Mouse (Mus musculus): ENCODE measurements around the gene 4430402I18Rik.
A peak's percentile ranks its signal among the peaks of the same experiment; 100 is the strongest.
"Not testable (repeated sequence)": the region's sequence is repeated elsewhere in the genome, so short reads cannot be mapped to it uniquely, and the experiment has no call there.

The 4430402I18Rik gene

GRCm38 (mm10) chr19:28967652-28968051 lies at the start of gene 4430402I18Rik:
TSS of gene 4430402I18Rik (minus strand) at chr19:28967800.
- no peak for DNase-seq (ENCODE audit: low read depth)

GRCm38 (mm10) chr19:29016786-29017185 lies 49.2 kb upstream of the 4430402I18Rik start:
- no peak for DNase-seq (ENCODE audit: low read depth)

GRCm38 (mm10) chr19:29016204-29016765 lies 48.7 kb upstream of the 4430402I18Rik start:
- DNase-seq (ENCODE audit: low read depth), result no peak

GRCm38 (mm10) chr19:29015410-29016203 lies 48.0 kb upstream of the 4430402I18Rik start:
- no peak for DNase-seq (ENCODE audit: low read depth)

- no peak for DNase-seq (ENCODE audit: low read depth)
Measured at GRCm38 (mm10) chr19:29014466-29015055, 47.0 kb upstream of the 4430402I18Rik start.

- no peak for DNase-seq (ENCODE audit: low read depth)
Measured at GRCm38 (mm10) chr19:29011355-29011990, 43.9 kb upstream of the 4430402I18Rik start.

GRCm38 (mm10) chr19:29009046-29009445 lies 41.4 kb upstream of the 4430402I18Rik start:
- DNase-seq (ENCODE audit: low read depth), result no peak

- DNase-seq (ENCODE audit: low read depth), result no peak
Measured at GRCm38 (mm10) chr19:29008069-29008706, 40.6 kb upstream of the 4430402I18Rik start.

GRCm38 (mm10) chr19:29000321-29000720 lies 32.7 kb upstream of the 4430402I18Rik start:
- DNase-seq (ENCODE audit: low read depth), result not testable (repeated sequence)

- DNase-seq (ENCODE audit: low read depth), result no peak
Measured at GRCm38 (mm10) chr19:28997976-28998630, 30.5 kb upstream of the 4430402I18Rik start.

- DNase-seq (ENCODE audit: low read depth), result no peak
Measured at GRCm38 (mm10) chr19:28995366-28995765, 27.8 kb upstream of the 4430402I18Rik start.

GRCm38 (mm10) chr19:28994870-28995269 lies 27.3 kb upstream of the 4430402I18Rik start:
- peak; percentile 55 for DNase-seq (ENCODE audit: low read depth)

GRCm38 (mm10) chr19:28991391-28991790 lies 23.8 kb upstream of the 4430402I18Rik start:
- peak; percentile 34 for DNase-seq (ENCODE audit: low read depth)

- peak; percentile 64 for DNase-seq (ENCODE audit: low read depth)
Measured at GRCm38 (mm10) chr19:28990590-28991221, 23.1 kb upstream of the 4430402I18Rik start.

- DNase-seq (ENCODE audit: low read depth), result peak; percentile 98
Measured at GRCm38 (mm10) chr19:28990194-28990589, 22.6 kb upstream of the 4430402I18Rik start, which contains the start of gene Cdc37l1. TSS of gene Cdc37l1 (plus strand) at chr19:28990352.

GRCm38 (mm10) chr19:28989515-28989914 lies 21.9 kb upstream of the 4430402I18Rik start:
- no peak for DNase-seq (ENCODE audit: low read depth)

GRCm38 (mm10) chr19:28982617-28983016 lies 15.0 kb upstream of the 4430402I18Rik start:
- no peak for DNase-seq (ENCODE audit: low read depth)

- peak; percentile 80 for DNase-seq (ENCODE audit: low read depth)
Measured at GRCm38 (mm10) chr19:28974862-28975611, 7.4 kb upstream of the 4430402I18Rik start.

- DNase-seq (ENCODE audit: low read depth), result no peak
Measured at GRCm38 (mm10) chr19:28970251-28970650, 2.7 kb upstream of the 4430402I18Rik start.

GRCm38 (mm10) chr19:28969231-28969630 lies 1.6 kb upstream of the 4430402I18Rik start:
- DNase-seq (ENCODE audit: low read depth), result no peak

Measured in NIH3T3 (cell line).